Mouse (Mus musculus) CD8-positive naive resting alpha-beta T cell, adult 2 months (primary cell): ENCODE measurements around the gene Nt5c2.
A peak's percentile ranks its signal among the peaks of the same experiment; 100 is the strongest.

Experiments
- DNase-seq, 2 experiments: peaks; one replicate each; pipeline ENCODE4 v3.0.0; 2022; ENCODE audit warnings: low read depth in 2 of 2, low spot score in 2 of 2

The Nt5c2 gene

GRCm38 (mm10) chr19:46890657-46891056 lies 124.3 kb downstream of the Nt5c2 start:
- DNase-seq = no peak

- DNase-seq = no peak
These were observed 125.3 kb downstream of the Nt5c2 start for GRCm38 (mm10) chr19:46889666-46890065.

- peak; percentile 38 to 51 for DNase-seq
These were observed 127.0 kb downstream of the Nt5c2 start for GRCm38 (mm10) chr19:46887811-46888527.

GRCm38 (mm10) chr19:46886826-46887225 lies 128.1 kb downstream of the Nt5c2 start:
- no peak for DNase-seq

GRCm38 (mm10) chr19:46885365-46885764 lies 129.6 kb downstream of the Nt5c2 start:
- no peak for DNase-seq

GRCm38 (mm10) chr19:46879876-46880275 lies 135.1 kb downstream of the Nt5c2 start:
- DNase-seq = no peak

GRCm38 (mm10) chr19:46878346-46878745 lies 136.6 kb downstream of the Nt5c2 start:
- DNase-seq = peak; percentile 50 to 62

GRCm38 (mm10) chr19:46877886-46878285 lies 137.1 kb downstream of the Nt5c2 start:
- no peak for DNase-seq

GRCm38 (mm10) chr19:46875790-46876189 lies 139.2 kb downstream of the Nt5c2 start:
- DNase-seq = peak; percentile 73 to 82

- no peak for DNase-seq
These were observed 141.0 kb downstream of the Nt5c2 start for GRCm38 (mm10) chr19:46873924-46874323.

- DNase-seq = no peak
These were observed 143.3 kb downstream of the Nt5c2 start for GRCm38 (mm10) chr19:46871651-46872050.

GRCm38 (mm10) chr19:46871096-46871495 lies 143.9 kb downstream of the Nt5c2 start:
- no peak for DNase-seq

- peak; percentile 70 to 75 for DNase-seq
These were observed 145.4 kb downstream of the Nt5c2 start for GRCm38 (mm10) chr19:46869526-46869925.

- DNase-seq = peak in 1 of 2 experiments; percentile 18
These were observed 145.9 kb downstream of the Nt5c2 start for GRCm38 (mm10) chr19:46869049-46869448.

- DNase-seq = no peak
These were observed 149.6 kb downstream of the Nt5c2 start for GRCm38 (mm10) chr19:46865381-46865780.

- DNase-seq = no peak
These were observed 150.1 kb downstream of the Nt5c2 start for GRCm38 (mm10) chr19:46864731-46865331.

- no peak for DNase-seq
These were observed 150.9 kb downstream of the Nt5c2 start for GRCm38 (mm10) chr19:46864079-46864478.

GRCm38 (mm10) chr19:46863236-46863927 lies 151.6 kb downstream of the Nt5c2 start:
- DNase-seq = no peak

- no peak for DNase-seq
These were observed 152.4 kb downstream of the Nt5c2 start for GRCm38 (mm10) chr19:46862556-46862955.

- no peak for DNase-seq
These were observed 156.8 kb downstream of the Nt5c2 start for GRCm38 (mm10) chr19:46858200-46858599.

- DNase-seq = no peak
These were observed 157.5 kb downstream of the Nt5c2 start for GRCm38 (mm10) chr19:46857277-46857989.
